Mouse (Mus musculus): ENCODE results near the gene Arfip1.

The Arfip1 gene

DNA sequence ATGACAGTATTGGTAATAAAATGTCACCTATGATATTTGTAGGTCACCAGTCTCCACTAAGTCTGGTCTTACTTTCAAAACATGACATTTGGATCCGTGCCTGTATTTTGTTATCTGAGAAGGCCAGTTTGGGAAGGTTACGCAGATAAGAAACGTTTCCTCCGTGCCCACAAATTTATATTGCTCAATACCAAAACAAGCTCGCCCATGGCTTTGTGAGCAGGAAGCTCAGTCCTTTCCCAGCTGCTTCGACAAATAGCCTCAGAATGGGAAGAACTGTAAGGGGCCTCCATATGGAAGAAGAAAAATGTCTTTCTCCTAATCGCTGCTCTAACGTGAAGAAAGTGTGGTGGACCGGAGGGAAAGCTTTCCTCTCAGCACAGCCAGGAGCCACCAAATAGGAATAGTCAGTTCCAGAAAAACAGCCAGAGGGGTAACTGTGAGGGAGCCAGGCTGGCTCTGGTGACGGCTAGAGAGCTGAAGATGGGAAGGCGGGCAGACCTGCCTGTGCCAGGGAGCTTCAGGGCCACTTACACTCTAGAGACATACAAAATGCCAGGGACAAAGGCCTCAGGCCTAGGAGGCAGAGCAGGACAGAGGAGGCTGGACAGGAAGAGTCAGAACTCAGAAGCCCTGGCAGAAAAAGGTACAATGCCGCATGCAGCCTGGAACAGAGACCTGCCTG is 126.5 kb downstream of the Arfip1 start:
- no peak for DNase-seq (ENCODE audit: low spot score)

DNA sequence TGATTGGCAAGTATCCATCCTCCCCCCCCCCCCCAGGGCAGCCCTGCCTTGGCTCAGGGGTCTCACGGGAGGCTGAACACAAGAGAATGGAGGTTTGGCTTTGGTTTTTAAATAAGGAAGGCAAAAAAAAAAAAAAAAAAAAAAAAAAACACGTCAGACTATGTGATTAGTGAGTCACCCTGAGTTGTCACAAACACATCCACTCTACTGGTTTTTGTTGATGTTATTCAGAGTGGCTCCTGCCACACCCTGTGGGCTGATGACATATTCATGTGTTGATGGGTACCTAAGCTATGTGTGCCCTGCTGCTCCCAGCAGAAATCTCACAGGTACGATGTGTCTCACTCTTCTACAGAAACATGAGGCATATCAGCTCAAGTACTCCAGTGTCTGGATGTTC is 131.8 kb downstream of the Arfip1 start:
- DNase-seq (ENCODE audit: low spot score), result no peak

DNA sequence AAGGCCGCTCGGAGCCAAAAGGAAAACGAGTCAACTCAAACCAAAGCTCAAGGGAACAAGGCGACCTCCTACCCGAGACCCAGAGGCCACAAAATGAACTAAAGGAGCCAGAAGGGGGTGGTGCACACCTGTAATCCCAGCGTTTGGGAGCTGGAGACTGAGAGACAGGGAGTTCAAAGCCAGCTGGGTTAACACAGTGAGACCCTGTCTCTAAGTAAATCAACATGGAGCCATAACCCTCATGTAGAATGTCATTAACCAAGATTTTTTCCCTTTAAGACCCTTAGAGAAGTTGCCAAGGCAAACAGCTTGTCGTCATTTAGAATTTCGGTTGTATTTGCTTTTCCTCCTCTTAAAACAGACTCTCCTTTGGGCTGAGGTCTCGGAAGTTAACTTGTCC is 133.4 kb downstream of the Arfip1 start:
- DNase-seq (ENCODE audit: low spot score), result no peak

DNA sequence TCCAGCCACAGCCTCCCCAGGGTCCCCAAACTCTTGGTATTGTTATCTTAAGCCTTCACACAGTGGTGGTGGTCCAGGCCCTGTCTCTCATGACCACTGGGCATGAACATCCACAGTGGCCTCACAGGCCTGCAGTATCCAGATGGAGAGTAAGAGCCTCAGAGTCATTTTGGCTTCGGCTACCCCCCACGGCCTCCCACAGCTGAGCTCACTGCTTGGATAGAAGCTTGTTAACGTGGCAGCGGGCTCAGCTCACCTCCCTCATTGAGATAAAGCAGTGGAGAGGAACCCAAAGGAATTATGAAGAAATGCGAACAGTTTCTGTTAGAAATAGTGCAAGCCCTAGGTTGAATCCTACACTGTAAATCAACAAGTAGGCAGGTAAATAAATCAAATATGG is 134.6 kb downstream of the Arfip1 start:
- DNase-seq (ENCODE audit: low spot score), result no peak

Measured in embryo, embryonic 10.5 days (tissue).